Mouse (Mus musculus): ENCODE data around the gene Coa3. TPM values are rescaled to one million over a fixed set of nuclear protein-coding genes. Genes with fewer than 3 reads are reported as not detected.
A peak's percentile ranks its signal among the peaks of the same experiment; 100 is the strongest.

The Coa3 gene
- polyA plus RNA-seq, 1 experiment from 2014 or later, result 165 TPM

- H3K9me3 ChIP-seq (replicated peaks), result no peaks in the 10 kb centered on the region
- ATAC-seq (ENCODE audit: insufficient number of reproducible peaks, low FRiP score, low TSS enrichment, low read depth), result no peak
- H3K4me2 ChIP-seq (replicated peaks), result no peak overlapping the region
- H3K36me3 ChIP-seq, result peaks cover 9% of the 10 kb centered on the region; the same call in 1 of the 2 replicates
- no peak overlapping the region for H3K9ac ChIP-seq
- H3K4me1 ChIP-seq, result peaks cover 37% of the 10 kb centered on the region
- no peak overlapping the region for H3K4me3 ChIP-seq (replicated peaks)
- no peak overlapping the region for H3K27ac ChIP-seq (replicated peaks)
- 55% methylated on average over 7 of the region's 7 CpGs for WGBS
- no peaks in the 10 kb centered on the region for H3K27me3 ChIP-seq
These were observed 1.9 kb upstream of the Coa3 start for GRCm38 (mm10) chr11:101280837-101281236.

GRCm38 (mm10) chr11:101279193-101279569 is 267 bp upstream of the Coa3 start:
- no peaks in the 10 kb centered on the region for H3K9me3 ChIP-seq (replicated peaks)
- no peak overlapping the region for H3K9ac ChIP-seq
- H3K36me3 ChIP-seq, result peaks cover 9% of the 10 kb centered on the region; the same call in 1 of the 2 replicates
- peak overlapping the region; percentile 90 for H3K4me3 ChIP-seq (replicated peaks)
- no peak overlapping the region for H3K27ac ChIP-seq (replicated peaks)
- H3K4me2 ChIP-seq (replicated peaks), result peak overlapping the region; percentile 71
- no peaks in the 10 kb centered on the region for H3K27me3 ChIP-seq
- ATAC-seq (ENCODE audit: insufficient number of reproducible peaks, low FRiP score, low TSS enrichment, low read depth), result no peak
- H3K4me1 ChIP-seq, result peaks cover 33% of the 10 kb centered on the region
- 62% methylated on average over 14 of the region's 14 CpGs for WGBS

- Histone ChIP-seq H3K27me3 (no peaks in the 10 kb centered on the region), H3K4me2 (replicated peaks) (peak overlapping the region; percentile 71), H3K4me1 (peaks cover 33% of the 10 kb centered on the region), H3K27ac (replicated peaks) (no peak overlapping the region), H3K9me3 (replicated peaks) (no peaks in the 10 kb centered on the region), H3K4me3 (replicated peaks) (peak overlapping the region; percentile 90), H3K9ac (peak overlapping the region; percentile 82; the same call in 1 of the 2 replicates), H3K36me3 (peaks cover 9% of the 10 kb centered on the region; the same call in 1 of the 2 replicates)
- no peak for ATAC-seq (ENCODE audit: insufficient number of reproducible peaks, low FRiP score, low TSS enrichment, low read depth)
- WGBS, result 61% methylated on average over 12 of the region's 12 CpGs
These were observed 1.3 kb downstream of the Coa3 start for GRCm38 (mm10) chr11:101277381-101278222.

DNA sequence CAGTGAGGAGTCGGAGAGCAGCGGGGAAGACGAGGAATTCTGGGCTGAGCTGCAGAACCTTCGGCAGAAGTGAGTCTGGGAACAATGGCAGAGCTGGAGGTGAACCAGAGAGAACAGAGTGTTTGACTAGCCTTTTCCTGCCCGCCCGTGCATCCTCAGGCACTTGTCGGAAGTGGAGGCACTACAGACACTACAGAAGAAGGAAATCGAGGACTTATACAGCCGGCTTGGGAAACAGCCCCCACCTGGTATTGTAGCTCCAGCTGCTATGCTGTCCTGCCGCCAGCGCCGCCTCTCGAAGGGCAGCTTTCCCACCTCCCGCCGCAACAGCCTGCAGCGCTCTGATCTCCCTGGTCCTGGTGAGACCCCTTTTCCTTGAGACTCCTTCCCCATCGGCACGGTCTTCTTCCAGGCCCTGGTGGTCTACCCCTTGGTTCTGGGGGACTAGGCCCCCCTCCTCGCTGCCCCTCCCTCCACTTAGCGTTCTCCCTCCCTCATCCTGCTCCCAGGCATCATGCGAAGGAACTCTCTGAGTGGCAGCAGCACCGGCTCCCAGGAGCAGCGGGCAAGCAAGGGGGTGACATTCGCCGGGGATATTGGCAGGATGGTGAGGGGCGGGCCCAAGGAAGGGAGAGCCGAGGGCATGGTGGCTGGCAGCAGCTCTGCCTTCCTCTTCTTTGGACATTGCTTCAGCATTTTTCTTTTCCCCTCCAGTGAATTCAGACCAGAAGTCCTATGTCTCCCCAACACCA is 2.4 kb downstream of the Coa3 start:
- Histone ChIP-seq H3K27me3 (no peaks in the 10 kb centered on the region), H3K4me3 (replicated peaks) (no peak overlapping the region), H3K9me3 (replicated peaks) (no peaks in the 10 kb centered on the region), H3K27ac (replicated peaks) (no peak overlapping the region), H3K36me3 (peaks cover 9% of the 10 kb centered on the region; the same call in 1 of the 2 replicates), H3K4me1 (peaks cover 33% of the 10 kb centered on the region), H3K4me2 (replicated peaks) (0 out of 2 replicates have a peak overlapping the region, but pooled peaks have one; percentile 71), H3K9ac (no peak overlapping the region)
- 31% methylated on average over 27 of the region's 27 CpGs for WGBS
- ATAC-seq (ENCODE audit: insufficient number of reproducible peaks, low FRiP score, low TSS enrichment, low read depth), result no peak

DNA sequence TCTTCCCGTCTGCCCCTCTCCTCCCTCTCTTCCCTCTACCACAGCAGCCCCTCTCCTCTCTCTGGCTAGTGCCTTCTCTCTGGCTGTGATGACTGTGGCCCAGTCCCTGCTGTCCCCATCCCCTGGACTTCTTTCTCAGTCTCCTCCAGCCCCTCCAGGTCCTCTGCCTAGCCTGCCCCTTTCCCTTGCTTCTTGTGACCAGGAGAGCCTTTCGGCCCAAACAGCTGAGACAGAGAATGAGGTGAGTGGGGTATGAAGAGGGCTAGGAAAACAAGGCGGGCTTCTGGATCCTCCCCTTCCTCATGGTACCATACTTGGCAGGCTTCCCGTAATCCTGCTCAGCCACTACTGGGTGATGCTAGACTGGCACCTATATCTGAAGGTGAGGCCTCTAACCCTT is 3.6 kb downstream of the Coa3 start:
- peaks cover 9% of the 10 kb centered on the region; the same call in 1 of the 2 replicates for H3K36me3 ChIP-seq
- ATAC-seq (ENCODE audit: insufficient number of reproducible peaks, low FRiP score, low TSS enrichment, low read depth), result no peak
- H3K9ac ChIP-seq, result no peak overlapping the region
- no peaks in the 10 kb centered on the region for H3K9me3 ChIP-seq (replicated peaks)
- no peak overlapping the region for H3K27ac ChIP-seq (replicated peaks)
- H3K4me2 ChIP-seq (replicated peaks), result no peak overlapping the region
- H3K4me3 ChIP-seq (replicated peaks), result no peak overlapping the region
- WGBS, result 79% methylated on average over 4 of the region's 4 CpGs
- peaks cover under 1% of the 10 kb centered on the region; the same call in 1 of the 2 replicates for H3K27me3 ChIP-seq
- H3K4me1 ChIP-seq, result peaks cover 33% of the 10 kb centered on the region

DNA sequence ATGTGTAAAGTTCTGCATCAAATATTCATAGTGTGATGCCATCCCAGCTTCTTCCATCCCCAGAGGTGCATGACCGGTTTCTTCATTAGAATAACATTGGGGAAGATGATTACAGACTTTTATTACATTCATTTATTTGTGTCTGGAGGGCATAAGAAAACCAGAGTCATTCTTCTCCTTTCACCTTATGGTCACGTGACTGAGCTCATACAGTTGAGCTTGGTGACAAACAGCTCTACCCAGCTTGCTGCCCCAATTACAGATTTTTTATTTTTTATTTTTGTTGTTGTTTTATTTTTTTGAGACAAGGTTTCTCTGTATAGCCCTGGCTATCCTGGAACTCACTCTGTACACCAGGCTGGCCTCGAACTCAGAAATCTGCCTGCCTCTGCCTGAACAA is 6.5 kb downstream of the Coa3 start:
- Histone ChIP-seq H3K36me3 (peaks cover 9% of the 10 kb centered on the region; the same call in 1 of the 2 replicates), H3K4me3 (replicated peaks) (no peak overlapping the region), H3K27me3 (peaks cover 4% of the 10 kb centered on the region; the same call in 1 of the 2 replicates), H3K4me2 (replicated peaks) (no peak overlapping the region), H3K9me3 (replicated peaks) (no peaks in the 10 kb centered on the region), H3K4me1 (peaks cover 14% of the 10 kb centered on the region), H3K27ac (replicated peaks) (no peak overlapping the region), H3K9ac (no peak overlapping the region)
- no peak for ATAC-seq (ENCODE audit: insufficient number of reproducible peaks, low FRiP score, low TSS enrichment, low read depth)
- 75% methylated on average over 3 of the region's 3 CpGs for WGBS

GRCm38 (mm10) chr11:101269577-101270116 is 9.3 kb downstream of the Coa3 start:
- Histone ChIP-seq H3K9ac (no peak overlapping the region), H3K27ac (replicated peaks) (no peak overlapping the region), H3K4me1 (peaks cover 9% of the 10 kb centered on the region), H3K27me3 (peaks cover 21% of the 10 kb centered on the region), H3K9me3 (replicated peaks) (no peaks in the 10 kb centered on the region), H3K4me3 (replicated peaks) (no peak overlapping the region), H3K4me2 (replicated peaks) (no peak overlapping the region), H3K36me3 (no peaks in the 10 kb centered on the region)
- WGBS, result 25% methylated on average over 10 of the region's 10 CpGs
- ATAC-seq (ENCODE audit: insufficient number of reproducible peaks, low FRiP score, low TSS enrichment, low read depth), result no peak

DNA sequence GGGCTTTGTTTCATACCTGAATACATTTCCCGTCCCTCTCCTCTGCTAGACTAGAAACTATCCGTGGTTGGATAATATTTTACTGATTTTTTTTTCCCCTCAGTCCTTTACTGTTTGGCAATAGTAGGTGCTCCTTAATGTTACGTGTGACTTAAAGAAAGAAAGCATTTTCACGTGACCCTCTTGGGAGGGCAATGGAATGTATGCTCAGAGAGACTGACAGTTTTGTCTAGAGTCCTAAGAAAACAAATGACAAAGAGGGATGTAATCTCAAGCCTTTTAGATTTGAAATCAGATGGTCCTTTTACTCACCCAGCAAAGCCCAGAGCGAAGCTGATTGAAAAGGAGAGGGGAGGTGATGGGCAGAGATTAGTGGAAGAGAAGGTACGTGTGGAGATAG is 13.0 kb downstream of the Coa3 start:
- Histone ChIP-seq H3K27me3 (peaks cover 47% of the 10 kb centered on the region), H3K4me3 (replicated peaks) (no peak overlapping the region), H3K4me2 (replicated peaks) (no peak overlapping the region), H3K9me3 (replicated peaks) (no peaks in the 10 kb centered on the region), H3K27ac (replicated peaks) (no peak overlapping the region), H3K9ac (no peak overlapping the region), H3K4me1 (peaks cover 36% of the 10 kb centered on the region), H3K36me3 (no peaks in the 10 kb centered on the region)
- no peak for ATAC-seq (ENCODE audit: insufficient number of reproducible peaks, low FRiP score, low TSS enrichment, low read depth)
- WGBS, result 30% methylated on average over 6 of the region's 6 CpGs

GRCm38 (mm10) chr11:101264954-101265471 is 13.9 kb downstream of the Coa3 start:
- no peaks in the 10 kb centered on the region for H3K9me3 ChIP-seq (replicated peaks)
- ATAC-seq (ENCODE audit: insufficient number of reproducible peaks, low FRiP score, low TSS enrichment, low read depth), result no peak
- H3K4me3 ChIP-seq (replicated peaks), result peak overlapping the region; percentile 33
- WGBS, result 6% methylated on average over 31 of the region's 31 CpGs
- no peaks in the 10 kb centered on the region for H3K36me3 ChIP-seq
- peaks cover 42% of the 10 kb centered on the region for H3K4me1 ChIP-seq
- 0 out of 2 replicates have a peak overlapping the region, but pooled peaks have one; percentile 23 for H3K9ac ChIP-seq
- peak overlapping the region; percentile 49 for H3K4me2 ChIP-seq (replicated peaks)
- no peak overlapping the region for H3K27ac ChIP-seq (replicated peaks)
- H3K27me3 ChIP-seq, result peaks cover 44% of the 10 kb centered on the region

GRCm38 (mm10) chr11:101263989-101264280 is 15.0 kb downstream of the Coa3 start:
- H3K27me3 ChIP-seq, result peaks cover 43% of the 10 kb centered on the region
- peaks cover 52% of the 10 kb centered on the region for H3K4me1 ChIP-seq
- H3K36me3 ChIP-seq, result no peaks in the 10 kb centered on the region
- no peak overlapping the region for H3K4me3 ChIP-seq (replicated peaks)
- no peak overlapping the region for H3K9ac ChIP-seq
- no peaks in the 10 kb centered on the region for H3K9me3 ChIP-seq (replicated peaks)
- no peak overlapping the region for H3K27ac ChIP-seq (replicated peaks)
- 16% methylated on average over 3 of the region's 3 CpGs for WGBS
- ATAC-seq (ENCODE audit: insufficient number of reproducible peaks, low FRiP score, low TSS enrichment, low read depth), result no peak
- H3K4me2 ChIP-seq (replicated peaks), result 0 out of 2 replicates have a peak overlapping the region, but pooled peaks have one; percentile 4
